Mouse (Mus musculus) B cell, adult 2 months (primary cell): ENCODE data around the gene Uba7.
A peak's percentile ranks its signal among the peaks of the same experiment; 100 is the strongest.

Experiments used
- DNase-seq, 2 experiments: peaks; one replicate each; pipeline ENCODE4 v3.0.0; 2022

Uba7 gene

GRCm38 (mm10) chr9:107975399-107976386, at the start of gene Uba7:
Gene Uba7 (plus strand): TSS chr9:107975505.
- peak; percentile 57 to 60 for DNase-seq

GRCm38 (mm10) chr9:107926920-107927420, 48.3 kb upstream of the Uba7 start:
- no peak for DNase-seq

- DNase-seq, result no peak
Observed at GRCm38 (mm10) chr9:107927749-107928148, 47.6 kb upstream of the Uba7 start.

- no peak for DNase-seq
Observed at GRCm38 (mm10) chr9:107928169-107928568, 47.1 kb upstream of the Uba7 start, which contains the start of gene Actl11. Gene Actl11 (plus strand): TSS chr9:107928469.

GRCm38 (mm10) chr9:107932221-107932620, 43.1 kb upstream of the Uba7 start:
- DNase-seq, result no peak

- DNase-seq, result peak; percentile 7 to 16
Observed at GRCm38 (mm10) chr9:107934146-107934545, 41.2 kb upstream of the Uba7 start.

- DNase-seq, result peak in 1 of 2 experiments; percentile 4
Observed at GRCm38 (mm10) chr9:107935374-107935773, 39.9 kb upstream of the Uba7 start, which contains the start of gene Camkv. Gene Camkv (plus strand): TSS chr9:107935674.

GRCm38 (mm10) chr9:107935790-107936214, 39.5 kb upstream of the Uba7 start:
- DNase-seq, result peak; percentile 57 to 59

GRCm38 (mm10) chr9:107936215-107936822, 39.0 kb upstream of the Uba7 start:
- DNase-seq, result peak in 1 of 2 experiments; percentile 10

- no peak for DNase-seq
Observed at GRCm38 (mm10) chr9:107936831-107937230, 38.5 kb upstream of the Uba7 start.

- DNase-seq, result no peak
Observed at GRCm38 (mm10) chr9:107947241-107948194, 27.8 kb upstream of the Uba7 start.

- peak in 1 of 2 experiments; percentile 12 for DNase-seq
Observed at GRCm38 (mm10) chr9:107949184-107949921, 26.0 kb upstream of the Uba7 start.

GRCm38 (mm10) chr9:107949922-107950235, 25.4 kb upstream of the Uba7 start, which contains the start of gene Traip:
Gene Traip (plus strand): TSS chr9:107950136.
- no peak for DNase-seq

- DNase-seq, result peak; percentile 85 to 86
Observed at GRCm38 (mm10) chr9:107950460-107951355, 24.6 kb upstream of the Uba7 start.

GRCm38 (mm10) chr9:107955613-107956289, 19.6 kb upstream of the Uba7 start:
- no peak for DNase-seq

GRCm38 (mm10) chr9:107957141-107957540, 18.2 kb upstream of the Uba7 start:
- DNase-seq, result no peak

GRCm38 (mm10) chr9:107959896-107960295, 15.4 kb upstream of the Uba7 start:
- no peak for DNase-seq

GRCm38 (mm10) chr9:107960928-107961327, 14.4 kb upstream of the Uba7 start:
- DNase-seq, result peak; percentile 32 to 42

GRCm38 (mm10) chr9:107961351-107961762, 13.9 kb upstream of the Uba7 start:
- no peak for DNase-seq

- DNase-seq, result no peak
Observed at GRCm38 (mm10) chr9:107961881-107962280, 13.4 kb upstream of the Uba7 start.
